ENCODE assay signal across 19 mouse cellular contexts in genomic region chr5:118480965-118481793, GRCm38 (mm10).
DNase-seq lines count a peak whose midpoint lies in the region; ATAC-seq and TF ChIP-seq lines count a peak whose summit lies in the region.
"Had no signal": no experiment of that assay in that cellular context is flagged by ENCODE, and none has a peak within 500 bp of the region (broad histone marks: within the 10 kb centered on the region; RNA-seq: fewer than 3 reads in every experiment).

No protein-coding gene starts in this region.

- no peaks in the 10 kb centered on the region for H3K9me3 ChIP-seq in liver, embryonic 14.5 days (ENCODE audit: control insufficient read depth, low read length)
- no peaks in the 10 kb centered on the region for H3K9me3 ChIP-seq in hindbrain, embryonic 12.5 days (replicated peaks)
- H3K9me3 ChIP-seq: embryonic facial prominence, embryonic 12.5 days; G1E; heart, embryonic 15.5 days; neural tube, embryonic 13.5 days had no signal

- no peaks in the 10 kb centered on the region for H3K27me3 ChIP-seq in liver, embryonic 14.5 days (ENCODE audit: control insufficient read depth, insufficient read depth, low read length)
- H3K27me3 ChIP-seq in hindbrain, embryonic 12.5 days, result no peaks in the 10 kb centered on the region
- H3K27me3 ChIP-seq: embryonic facial prominence, embryonic 12.5 days; heart, embryonic 15.5 days; neural tube, embryonic 13.5 days had no signal

- ATAC-seq in liver, embryonic 14.5 days (ENCODE audit: insufficient read depth), result peak; percentile 34
- no peak for ATAC-seq in hindbrain, embryonic 12.5 days (ENCODE audit: low FRiP score)
- ATAC-seq in activated CD4-positive, CD25-positive, alpha-beta regulatory T cell, adult 4 months, result no peak
- ATAC-seq: forebrain, embryonic 16.5 days; hindbrain, postnatal 0 days; midbrain, embryonic 16.5 days had no signal

- peak overlapping the region; percentile 68 for H3K27ac ChIP-seq in bone marrow, adult 2 months (ENCODE audit: control insufficient read depth, insufficient read depth, low read depth, low read length, poor library complexity)
- H3K27ac ChIP-seq in liver, embryonic 14.5 days, result peak overlapping the region; percentile 99
- H3K27ac ChIP-seq in hindbrain, embryonic 12.5 days, result no peak overlapping the region
- H3K27ac ChIP-seq: embryonic facial prominence, embryonic 12.5 days; hindbrain, postnatal 0 days; neural tube, embryonic 13.5 days had no signal

- peak; percentile 45 for DNase-seq in thymus, postnatal 4 days
- no peak for DNase-seq in thymus, postnatal 25 days
- peak; percentile 63 to 79 (median 70) for DNase-seq in liver, embryonic 14.5 days (ENCODE audit: low read depth in 3 of 3, low spot score in 3 of 3)
- no peak for DNase-seq in layer of hippocampus, adult 9-11 months
- DNase-seq: adrenal gland, postnatal 10 days; cerebellum, postnatal 25 days; gastrocnemius, postnatal 14 days; lung, postnatal 4 days; retina, postnatal 1 day had no signal

- peaks cover 21% of the 10 kb centered on the region for H3K4me1 ChIP-seq in bone marrow, adult 2 months (ENCODE audit: control insufficient read depth, insufficient read depth, low read length)
- peaks cover 89 to 91% of the 10 kb centered on the region in 2 experiments for H3K4me1 ChIP-seq in liver, embryonic 14.5 days (replicated peaks; ENCODE audit: control insufficient read depth in 2 of 2, insufficient read depth in 2 of 2, low read length in 1 of 2)
- H3K4me1 ChIP-seq in hindbrain, embryonic 12.5 days, result peaks cover 16% of the 10 kb centered on the region

- no peak for TF ChIP-seq POLR2A in bone marrow, adult 2 months (IDR thresholded peaks at IDR 0.05; ENCODE audit: borderline replicate concordance, control insufficient read depth, low read depth, low read length)

- no peak overlapping the region for H3K4me3 ChIP-seq in bone marrow, adult 2 months (replicated peaks; ENCODE audit: control insufficient read depth, low read depth, low read length)
- no peak overlapping the region; a peak in 1 of 4 replicates for H3K4me3 ChIP-seq in liver, embryonic 14.5 days (ENCODE audit: insufficient read depth in 1 of 2, low read depth in 2 of 2, low read length in 2 of 2)
- no peak overlapping the region for H3K4me3 ChIP-seq in hindbrain, embryonic 12.5 days
- H3K4me3 ChIP-seq: embryonic facial prominence, embryonic 12.5 days; heart, embryonic 15.5 days; neural tube, embryonic 13.5 days had no signal

- H3K4me2 ChIP-seq in liver, embryonic 14.5 days (ENCODE audit: low read depth), result peak overlapping the region; percentile 67
- H3K4me2 ChIP-seq in hindbrain, embryonic 12.5 days (replicated peaks), result no peak overlapping the region
- H3K4me2 ChIP-seq: embryonic facial prominence, embryonic 12.5 days; heart, embryonic 15.5 days; neural tube, embryonic 13.5 days had no signal

- TF ChIP-seq EP300 in liver, embryonic 14.5 days (IDR thresholded peaks at IDR 0.05; ENCODE audit: low read depth), result no peak

- WGBS in bone marrow, adult 2 months, result 67% methylated on average over 10 of the region's 10 CpGs
- 42% methylated on average over 10 of the region's 10 CpGs for WGBS in liver, embryonic 14.5 days (ENCODE audit: insufficient replicate concordance)
- WGBS in hindbrain, embryonic 12.5 days, result 75% methylated on average over 10 of the region's 10 CpGs

- H3K36me3 ChIP-seq in liver, embryonic 14.5 days (replicated peaks; ENCODE audit: control insufficient read depth, insufficient read depth, low read depth), result no peaks in the 10 kb centered on the region
- no peaks in the 10 kb centered on the region for H3K36me3 ChIP-seq in hindbrain, embryonic 12.5 days
- H3K36me3 ChIP-seq: embryonic facial prominence, embryonic 12.5 days; G1E; heart, embryonic 15.5 days; neural tube, embryonic 13.5 days had no signal

- peak overlapping the region; percentile 73 for H3K9ac ChIP-seq in liver, embryonic 14.5 days (replicated peaks)
- H3K9ac ChIP-seq in hindbrain, embryonic 12.5 days, result no peak overlapping the region
- H3K9ac ChIP-seq: embryonic facial prominence, embryonic 12.5 days; heart, embryonic 15.5 days; neural tube, embryonic 13.5 days had no signal

- no peak for TF ChIP-seq CTCF in bone marrow, adult 2 months (IDR thresholded peaks at IDR 0.05; ENCODE audit: control insufficient read depth, insufficient read depth, low read length)
- TF ChIP-seq CTCF in liver, embryonic 14.5 days (IDR thresholded peaks at IDR 0.05; ENCODE audit: low read depth), result no peak

Comparison
In these comparisons a context has a peak if more than half of its experiments do, and no peak if none do; other contexts are left out.
1. DNase-seq: peak in thymus, postnatal 4 days (single experiment) and liver, embryonic 14.5 days (3 of 3); none in thymus, postnatal 25 days (single experiment) and layer of hippocampus, adult 9-11 months (single experiment).